Mouse (Mus musculus) frontal cortex, adult (tissue): Measurements from ENCODE around the gene Gm8298.
A peak's percentile ranks its signal among the peaks of the same experiment; 100 is the strongest.
"Not testable (repeated sequence)": the region's sequence is repeated elsewhere in the genome, so short reads cannot be mapped to it uniquely, and the experiment has no call there.

Experiments used
- ATAC-seq: cut with Nextera tagmentation; 2 replicates; pipeline ENCODE4 v1.9.2; 2017; ENCODE audit warnings: mild to moderate bottlenecking, moderate library complexity, mixed read lengths; ENCODE audit not compliant: low TSS enrichment

Gm8298 gene

DNA sequence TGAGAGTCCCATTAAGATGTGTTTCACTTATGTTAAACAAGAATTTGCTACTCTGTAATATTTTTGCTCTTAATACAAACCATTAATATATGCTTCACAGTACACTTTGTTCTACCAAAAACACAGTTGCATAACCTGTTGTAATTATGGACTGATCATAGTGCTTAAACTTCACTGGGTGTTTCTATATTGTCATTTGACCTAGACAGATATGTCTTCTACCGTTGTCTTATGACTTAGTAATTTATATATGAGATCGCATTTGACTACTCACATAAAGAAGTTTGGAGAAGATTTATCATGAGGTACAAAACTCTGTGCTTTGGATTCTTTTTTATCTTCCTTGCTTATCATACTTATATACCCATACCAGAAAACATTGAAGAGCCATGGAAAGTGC is at the start of gene Gm8298:
Gm8298 (plus strand) TSS at position 301 of the 400 bp plus-strand sequence.
- ATAC-seq: no peak

DNA sequence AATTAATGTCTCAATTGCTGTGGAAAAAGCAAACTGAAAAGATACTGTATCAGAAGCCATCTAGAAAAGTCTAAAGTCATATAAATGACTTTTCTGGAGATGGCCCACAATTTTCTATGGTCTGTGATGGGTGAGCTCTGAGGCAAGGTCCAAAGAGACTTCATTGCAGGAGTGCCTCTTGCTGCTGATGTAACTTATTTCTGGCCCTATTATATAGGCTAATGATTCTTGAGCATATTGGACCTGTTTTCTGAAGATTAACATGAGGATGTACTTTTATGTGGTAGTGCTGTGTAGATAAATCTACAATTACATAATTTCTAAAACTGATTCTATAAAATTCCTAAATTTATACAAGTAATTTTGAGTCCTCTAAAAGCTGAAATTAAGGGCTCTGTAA is 47.7 kb upstream of the Gm8298 start:
- no peak for ATAC-seq

DNA sequence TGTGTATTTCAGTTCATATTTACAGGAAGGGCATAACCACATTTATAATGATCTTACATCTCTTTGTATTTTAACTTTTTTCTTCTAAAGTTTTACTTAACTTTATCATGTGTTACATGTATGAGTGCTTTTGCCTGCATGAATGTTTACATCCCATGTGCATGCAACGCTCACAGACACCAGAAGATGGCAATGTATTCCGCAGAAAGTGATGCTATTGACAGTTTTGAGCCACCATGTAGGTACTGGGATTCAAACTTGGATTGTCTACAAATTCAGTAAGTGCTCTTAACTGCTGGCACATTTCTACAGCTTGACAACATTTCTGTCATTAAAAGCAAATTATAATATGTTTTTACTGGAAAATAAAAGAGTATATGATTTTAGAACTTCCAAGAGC is 9.9 kb downstream of the Gm8298 start:
- peak; percentile 50; the same call in 1 of the 2 replicates for ATAC-seq

DNA sequence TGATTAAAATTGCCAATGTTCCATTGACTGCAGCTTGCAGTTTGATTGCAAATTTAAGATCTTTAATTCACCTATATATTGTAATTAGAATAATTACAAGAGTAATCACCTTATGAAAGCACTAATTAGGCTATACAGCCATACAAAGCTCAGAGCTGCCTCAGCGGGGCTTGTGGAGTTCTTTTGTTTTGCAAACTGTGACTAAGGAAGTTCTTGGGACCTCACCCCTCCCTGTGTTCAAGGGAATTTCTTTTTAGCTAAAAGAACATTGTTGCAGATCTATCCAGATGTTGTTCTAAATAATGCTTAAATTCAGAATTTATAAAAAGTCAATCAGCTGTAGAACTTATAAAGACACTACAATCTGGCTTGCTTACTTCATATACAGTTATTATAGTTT is 16.8 kb downstream of the Gm8298 start:
- not testable (repeated sequence) for ATAC-seq

DNA sequence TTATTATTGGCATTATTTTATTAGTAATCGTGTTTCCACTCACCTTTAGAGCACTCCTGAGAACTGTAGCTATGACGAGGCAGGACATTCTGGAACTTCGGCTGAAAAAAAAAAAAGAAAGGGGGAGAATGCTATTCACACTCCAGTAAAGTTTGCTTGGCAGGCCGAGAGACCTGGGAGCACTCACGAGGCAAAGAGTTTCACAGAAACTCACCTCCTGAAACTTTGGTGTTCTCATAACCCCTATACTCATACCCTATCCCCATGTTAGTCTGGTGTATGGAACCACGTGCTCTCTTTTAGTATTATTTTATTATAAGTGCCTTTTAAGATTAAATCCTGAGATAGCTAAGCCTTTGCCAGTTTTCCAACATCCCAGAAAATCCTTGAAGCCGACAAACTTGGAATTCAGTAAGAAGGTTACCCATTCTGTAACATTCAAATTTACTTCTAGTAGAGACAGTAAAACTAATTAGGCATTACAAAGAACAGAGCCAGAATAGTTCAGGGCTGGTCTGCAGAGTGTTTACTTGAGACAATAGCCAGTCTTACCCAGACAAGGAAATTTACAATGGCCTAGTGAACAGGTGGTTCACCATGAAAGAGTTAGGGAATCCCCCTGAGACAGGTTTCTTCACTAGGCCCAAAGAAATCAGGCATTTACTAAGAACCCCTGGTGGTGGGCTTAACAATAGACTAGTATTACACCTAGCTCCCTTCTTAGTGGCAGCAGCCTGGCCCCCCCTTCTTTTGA is 19.1 kb downstream of the Gm8298 start:
- ATAC-seq: not testable (repeated sequence)

DNA sequence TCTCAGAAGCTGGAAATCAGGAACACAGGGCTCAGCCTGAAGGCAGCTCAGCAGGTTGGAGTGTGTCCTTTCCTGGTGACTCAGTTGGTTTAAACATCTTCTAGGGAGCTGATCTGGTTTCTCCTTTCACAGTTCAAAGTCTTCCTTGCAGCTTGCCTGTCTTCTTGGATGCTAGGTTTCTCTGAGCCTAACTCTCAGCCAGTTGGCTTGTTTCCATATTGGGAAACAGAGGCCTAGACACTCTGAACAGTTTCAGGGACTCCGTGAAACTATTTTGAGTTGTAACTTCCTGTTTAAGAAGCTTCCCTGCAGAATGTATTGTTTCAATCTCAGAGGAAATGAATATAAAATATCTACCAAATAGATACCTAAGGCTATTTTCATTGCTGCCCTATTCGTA is 32.4 kb downstream of the Gm8298 start:
- no peak for ATAC-seq

DNA sequence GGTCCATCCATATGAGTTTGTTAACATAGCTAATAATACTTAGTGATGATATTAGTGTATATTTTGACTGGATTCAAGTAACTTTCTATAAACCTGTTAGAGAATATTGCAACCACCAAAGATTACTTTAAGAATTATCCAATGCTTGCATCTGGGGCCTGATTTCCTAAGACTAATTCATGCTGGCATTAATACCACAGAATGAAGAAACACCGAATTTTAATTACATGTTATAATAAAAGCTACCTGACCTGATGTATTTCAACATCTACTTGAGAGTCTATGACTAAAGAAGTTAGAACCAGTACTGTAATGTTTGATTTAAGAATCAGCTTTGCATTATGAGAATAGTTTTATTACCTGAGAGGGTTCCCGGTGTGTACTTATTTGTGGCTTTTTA is 64.1 kb downstream of the Gm8298 start, which contains the start of gene C130079G13Rik:
C130079G13Rik (plus strand) TSS at position 301 of the 400 bp plus-strand sequence.
- no peak for ATAC-seq
